Mouse (Mus musculus) mouse trophoblast stem cell (cell line): ENCODE measurements around the gene Kif21a.

Experiments used
- in situ Hi-C, 2 experiments: fragments of 300-500 bp; cut with MseI, MboI; formaldehyde crosslinking; loops; 2 replicates in 1 of 2; 3 replicates in 1 of 2; pipeline ENCODE4 v1.15.1; 2025

Kif21a gene

DNA sequence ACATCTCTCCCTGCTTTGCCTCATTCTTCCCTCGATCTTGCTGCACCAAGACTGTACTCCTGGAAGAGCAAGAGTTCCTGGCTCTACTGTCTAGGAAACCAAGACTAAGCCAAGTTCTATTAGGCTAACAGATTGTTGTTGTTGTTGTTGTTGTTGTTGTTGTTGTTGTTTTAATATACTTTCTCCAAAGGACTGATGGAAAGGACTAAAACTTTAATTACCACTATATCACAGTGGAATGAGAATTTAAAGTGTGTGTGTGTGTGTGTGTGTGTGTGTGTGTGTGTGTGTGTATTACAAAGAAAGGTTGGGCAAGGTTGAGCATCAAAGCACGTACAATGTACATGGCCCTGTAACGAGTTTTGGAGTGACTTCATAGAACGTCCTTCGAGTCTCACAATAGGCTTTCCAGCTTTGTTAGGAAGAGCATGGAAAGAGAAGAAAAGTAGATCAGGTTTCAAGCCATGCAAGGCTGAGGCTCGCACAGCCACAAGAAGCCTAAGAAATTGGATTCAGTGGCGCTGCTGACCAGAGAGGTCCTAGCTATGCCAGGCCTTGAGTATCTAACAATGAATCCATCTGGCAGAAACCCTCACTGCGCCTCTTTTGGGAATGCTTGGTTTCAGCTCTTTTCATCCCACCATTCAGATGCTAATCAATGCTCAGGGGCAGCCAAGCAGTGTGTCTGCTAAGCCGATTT is 31.4 kb downstream of the Kif21a start:
- in situ Hi-C loops: no loop called here

DNA sequence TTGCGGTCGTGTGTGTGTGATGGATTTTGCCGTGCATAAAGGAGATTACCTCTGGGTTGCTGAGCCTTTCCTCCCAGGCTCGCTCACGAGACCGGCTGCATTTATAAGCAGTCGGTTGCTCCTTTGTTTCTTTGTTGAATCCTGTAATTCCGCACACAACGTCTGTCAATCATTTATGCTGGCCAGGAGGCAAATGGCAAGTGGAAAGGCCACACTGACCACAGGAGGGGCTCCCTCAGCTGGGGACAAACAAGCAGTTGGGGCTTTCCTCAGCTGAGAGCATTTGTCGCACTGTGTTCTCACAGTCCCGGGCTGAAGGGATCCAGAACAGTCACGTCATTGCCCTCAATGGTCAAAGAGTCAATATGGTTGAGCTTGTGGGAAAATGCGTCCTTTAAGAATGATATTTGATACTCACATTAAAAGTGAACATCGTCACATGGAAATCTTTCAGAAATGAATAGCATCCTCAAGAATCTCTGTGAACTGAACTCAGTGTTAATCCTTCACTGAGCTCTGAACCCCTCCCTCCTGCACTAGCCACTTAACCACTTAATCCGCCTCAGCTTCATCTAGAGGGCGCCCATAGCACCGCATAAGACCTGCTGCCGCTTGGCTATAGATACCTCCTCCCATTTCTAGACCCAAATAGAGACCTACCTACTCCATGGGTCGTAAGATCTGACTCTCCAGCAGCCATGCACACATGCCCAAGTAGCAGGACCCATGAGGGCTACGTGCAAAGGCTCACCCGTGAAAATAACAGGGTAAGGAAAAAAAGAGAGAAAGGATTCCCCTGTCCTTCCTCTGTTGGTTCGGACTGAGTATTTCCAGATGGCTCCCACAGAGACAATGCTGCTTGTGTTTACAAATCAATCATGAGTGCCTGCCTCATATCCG is 32.2 kb downstream of the Kif21a start:
- in situ Hi-C loops: no loop called here

DNA sequence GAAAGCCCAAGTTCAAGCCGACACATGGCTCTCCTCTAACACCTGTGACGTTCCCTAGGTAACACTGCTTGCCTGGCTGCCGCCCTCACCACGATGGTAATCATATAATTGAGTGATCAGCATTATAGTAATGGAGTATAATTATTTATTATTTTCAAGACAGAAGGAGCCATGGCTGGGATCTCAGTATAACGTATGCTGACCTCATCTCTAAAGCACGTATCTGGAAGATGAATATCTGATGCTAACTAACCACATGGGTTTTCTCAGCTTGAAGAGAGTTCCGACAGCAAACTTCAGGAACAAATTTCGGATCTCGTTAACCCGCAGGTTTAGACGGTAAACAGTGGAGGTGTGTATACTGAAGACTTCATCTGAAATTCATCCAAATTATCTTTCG is 33.4 kb downstream of the Kif21a start:
- in situ Hi-C loops: no loop called here

DNA sequence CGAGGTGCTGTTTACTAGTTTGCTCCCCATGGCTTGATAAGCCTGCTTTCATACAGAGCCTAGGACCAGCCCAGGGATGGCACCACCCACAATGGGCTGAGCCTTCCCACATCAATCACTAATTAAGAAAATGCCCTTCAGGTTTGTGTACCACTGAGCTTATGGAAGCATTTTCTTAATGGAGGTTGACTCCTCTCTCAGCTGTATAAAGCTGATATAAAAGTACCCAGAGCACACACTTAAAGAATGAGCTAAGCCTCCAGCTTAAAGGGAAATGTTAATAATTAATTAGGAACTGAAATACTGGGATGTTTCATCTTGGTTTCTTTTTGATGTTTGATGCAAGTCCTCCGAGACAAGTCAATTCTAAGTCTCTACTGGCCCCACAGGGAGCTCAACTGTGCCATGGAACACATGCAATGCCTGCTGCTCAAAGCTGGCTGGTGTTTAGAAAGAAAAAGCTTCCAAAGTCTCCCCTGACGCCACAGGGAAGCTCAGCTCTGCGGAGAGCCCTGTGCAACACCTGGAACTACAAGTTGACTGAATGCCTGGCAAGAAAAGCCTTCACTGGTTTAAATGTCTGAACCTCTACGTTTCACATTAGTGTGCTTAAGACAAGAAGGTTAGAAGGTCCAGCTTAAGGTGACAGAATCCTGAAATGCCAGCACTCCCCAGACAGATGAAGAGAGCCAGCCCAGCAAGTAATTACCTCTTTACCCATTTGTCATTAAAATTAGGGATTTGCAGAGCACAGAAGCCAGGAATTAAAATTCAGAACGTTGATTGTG is 36.8 kb downstream of the Kif21a start:
- in situ Hi-C loops: no loop called here

DNA sequence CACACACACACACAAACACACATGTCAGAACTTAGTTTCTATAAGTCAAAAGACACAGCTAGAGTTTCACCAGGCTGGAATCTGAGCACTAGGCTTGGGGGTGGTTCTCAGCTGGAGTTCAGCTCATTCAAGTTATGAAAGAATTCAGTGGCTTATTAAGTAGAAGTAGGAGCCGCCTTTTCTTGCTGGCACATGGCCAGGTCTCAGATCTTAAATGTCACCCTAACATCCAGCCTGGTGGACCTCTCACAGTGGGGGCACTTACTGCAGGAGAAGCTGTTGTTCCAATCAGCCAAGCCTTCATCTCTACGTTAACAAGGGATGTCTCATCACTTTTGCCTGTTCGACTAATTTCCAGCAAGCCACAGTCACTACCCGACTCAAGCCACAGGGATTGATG is 39.5 kb downstream of the Kif21a start:
- in situ Hi-C loops: no loop called here

DNA sequence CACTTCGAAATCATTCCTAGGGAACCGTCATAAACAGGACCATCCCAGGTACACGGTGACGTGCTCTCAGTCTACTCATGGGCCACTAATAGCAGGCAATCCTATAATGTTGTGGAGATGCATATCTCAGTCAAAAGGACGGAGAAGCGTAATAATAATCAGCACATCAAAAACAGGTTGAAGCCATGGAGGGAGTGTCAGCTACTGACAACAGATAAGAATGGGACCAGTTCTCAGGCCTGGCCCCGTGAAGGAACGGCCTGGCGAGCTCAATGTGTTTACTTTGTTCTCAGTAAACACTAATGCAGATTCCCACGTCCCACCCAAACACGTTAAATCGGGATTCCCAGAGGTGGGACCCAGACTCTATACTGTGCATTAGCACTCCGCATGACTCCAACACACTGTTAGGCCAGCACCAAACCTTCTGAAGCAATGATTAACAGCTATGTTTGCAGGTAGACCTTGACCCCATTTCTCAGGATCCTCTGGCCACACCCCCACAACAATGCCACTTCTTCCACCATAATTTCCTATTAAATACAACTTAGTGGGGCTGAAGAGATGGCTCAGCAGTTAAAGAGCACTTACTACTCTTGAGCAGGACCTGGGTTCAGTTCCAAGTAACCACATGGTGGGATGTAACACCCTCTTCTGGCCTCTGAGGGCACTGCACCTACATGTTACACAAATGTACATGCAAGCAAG is 42.5 kb downstream of the Kif21a start:
- in situ Hi-C loops: no loop called here

DNA sequence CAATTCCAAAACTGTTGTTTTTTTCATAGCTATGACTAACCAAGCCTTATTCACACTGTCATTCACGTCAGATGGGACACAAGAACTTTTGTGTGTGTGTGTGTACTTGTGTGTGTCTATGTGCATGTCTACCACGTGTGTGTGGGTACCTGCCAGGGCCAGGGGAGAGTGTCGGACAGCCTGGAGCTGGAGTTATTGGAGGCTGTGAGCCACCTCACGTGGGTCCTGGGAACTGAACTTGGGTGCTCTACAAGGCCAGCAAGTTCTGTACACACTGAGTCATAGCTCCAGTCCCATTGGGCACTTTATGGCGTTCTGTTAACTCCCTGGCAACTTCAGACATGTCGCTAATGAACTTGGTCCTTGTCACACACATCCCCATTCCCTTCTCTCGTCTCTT is 45.0 kb downstream of the Kif21a start:
- in situ Hi-C loops: no loop called here

DNA sequence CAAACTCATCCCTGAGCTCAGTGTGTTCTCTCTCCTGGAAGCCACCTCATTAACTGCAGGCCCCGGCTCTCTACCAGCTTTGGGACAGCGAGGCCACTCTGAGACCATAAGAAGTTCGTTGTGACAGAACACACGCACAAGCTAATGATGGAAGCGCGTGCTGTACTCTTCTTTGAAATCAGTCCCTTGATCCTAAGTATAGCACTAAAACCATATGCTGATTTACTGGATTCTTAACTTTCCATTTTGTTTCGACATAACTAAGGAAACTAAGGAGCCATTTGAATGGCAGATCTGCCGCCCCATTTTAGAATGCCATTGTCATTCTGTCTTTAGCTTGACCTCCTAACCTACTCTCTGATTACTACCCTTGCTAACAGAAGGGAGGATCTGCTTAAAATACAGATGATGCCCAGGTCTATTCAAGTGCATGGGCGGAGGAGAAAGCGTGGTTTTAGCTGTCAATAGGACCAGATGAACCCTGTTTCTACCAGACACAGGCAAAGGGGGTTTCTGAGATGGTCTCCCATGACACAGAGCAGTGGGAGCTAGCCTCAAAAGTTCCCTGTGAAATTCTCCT is 48.6 kb downstream of the Kif21a start:
- in situ Hi-C loops: no loop called here

DNA sequence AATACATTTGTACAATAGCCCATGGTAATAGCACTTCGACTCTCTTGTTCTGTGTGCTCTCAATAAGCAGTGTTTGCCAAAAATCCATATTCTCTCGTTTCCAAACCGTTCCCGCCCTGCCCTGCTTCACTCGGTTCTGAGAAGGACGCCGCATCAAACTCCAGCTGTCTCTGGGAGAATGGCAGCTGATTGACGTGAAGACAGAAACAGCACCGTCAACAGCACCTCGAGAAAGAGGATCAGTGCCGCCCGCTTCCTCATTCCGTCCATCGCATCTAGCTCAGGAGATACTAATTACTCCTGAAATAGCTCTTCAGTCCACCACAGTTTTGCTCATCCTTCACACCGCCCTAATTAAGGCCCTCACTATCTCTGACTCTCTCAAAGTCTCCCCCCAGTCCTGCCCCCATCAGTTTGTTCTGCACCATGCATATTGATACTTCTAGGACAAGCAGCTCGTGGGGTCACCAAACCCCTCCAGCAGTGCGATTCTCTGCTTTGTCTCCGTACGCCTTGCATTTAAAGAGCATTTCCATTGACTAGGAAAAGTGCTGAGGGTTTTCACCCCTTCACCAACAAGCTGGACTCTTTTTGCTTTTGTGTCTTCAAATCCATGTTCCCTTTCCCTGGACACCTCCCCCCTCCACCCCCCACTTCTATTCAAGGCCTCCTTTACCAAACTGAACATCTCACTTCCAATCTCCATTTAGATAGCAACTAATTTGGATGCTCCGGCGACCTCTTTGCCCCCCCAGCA is 49.3 kb downstream of the Kif21a start:
- in situ Hi-C loops: no loop called here

DNA sequence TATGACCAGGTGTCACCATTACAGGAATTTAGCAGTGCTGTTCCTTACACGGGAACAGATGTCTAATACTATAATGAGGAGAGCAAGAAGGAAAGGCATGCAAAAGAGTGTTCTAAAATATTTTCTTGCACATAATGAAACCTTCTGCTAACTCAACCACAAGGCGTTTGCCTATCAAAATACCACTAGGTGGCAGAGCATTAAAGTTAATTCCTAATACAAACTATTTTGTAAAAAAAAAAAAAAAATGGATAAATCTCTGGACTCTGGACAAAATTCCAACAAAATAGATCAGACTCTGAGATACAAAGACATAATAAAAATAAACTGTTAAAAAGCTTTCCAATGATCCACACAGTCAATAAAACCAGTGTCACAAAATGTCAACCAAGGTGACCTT is 56.9 kb downstream of the Kif21a start:
- in situ Hi-C loops: no loop called here

DNA sequence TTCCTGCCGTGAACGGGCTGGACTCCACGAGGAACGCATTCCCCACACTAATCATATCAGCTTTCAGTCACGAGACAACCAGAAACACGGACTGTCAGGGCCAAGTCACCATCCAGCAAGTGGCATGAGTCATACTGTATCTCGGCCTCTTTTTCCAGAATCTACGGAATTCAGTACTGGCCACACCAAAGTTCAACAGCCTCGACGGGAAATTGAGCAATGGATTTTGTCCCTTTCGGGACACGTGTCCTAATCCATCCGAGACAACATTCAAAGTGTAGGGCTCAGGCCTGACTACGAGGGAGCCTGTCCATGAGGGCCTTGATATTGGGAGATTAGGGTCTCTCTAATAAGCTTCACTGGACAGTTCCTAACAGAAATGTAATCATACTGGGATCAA is 57.4 kb downstream of the Kif21a start:
- in situ Hi-C loops: no loop called here

DNA sequence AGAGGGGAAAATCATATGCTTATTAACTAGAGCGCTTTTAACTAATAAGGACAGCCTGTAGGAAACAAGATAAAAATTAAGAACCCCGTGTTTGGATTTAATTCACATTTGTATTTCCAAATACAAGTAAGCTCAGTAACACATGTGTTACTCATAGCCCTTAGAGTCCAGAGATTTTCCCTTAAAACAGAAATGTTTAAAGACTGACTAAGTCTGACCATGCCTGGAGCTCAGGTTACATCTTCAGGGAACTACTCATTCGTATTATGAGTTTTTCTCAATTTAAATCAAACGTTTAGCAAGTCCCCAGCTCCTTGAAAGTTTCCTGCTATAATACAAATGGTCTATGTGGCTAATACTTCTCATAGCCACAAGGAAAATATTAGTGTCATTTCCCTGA is 57.9 kb downstream of the Kif21a start:
- in situ Hi-C loops: no loop called here

DNA sequence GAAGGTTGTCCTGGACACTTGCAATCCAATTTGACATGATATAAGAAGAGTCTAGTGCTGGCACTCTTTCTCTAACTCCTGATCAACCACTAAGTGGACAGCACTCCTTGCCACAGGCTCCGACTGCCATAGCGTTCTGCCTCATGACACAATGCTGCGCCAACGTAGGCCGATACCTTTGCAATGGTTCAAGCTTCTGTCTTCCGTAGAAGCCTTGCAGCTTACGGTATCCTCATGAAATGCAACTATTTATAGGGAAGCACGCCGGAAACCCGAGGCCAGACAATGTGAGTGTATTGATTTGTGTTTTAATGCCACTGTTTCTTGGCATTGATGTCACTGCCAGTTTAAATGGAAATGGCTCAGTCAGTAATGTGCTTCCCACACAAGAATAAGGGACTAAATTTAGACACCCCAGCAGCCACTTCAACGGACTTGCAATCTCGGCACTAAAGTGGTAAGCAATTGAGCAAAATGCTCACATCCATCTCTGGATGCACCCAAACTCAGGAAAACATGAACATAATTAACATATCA is 62.0 kb downstream of the Kif21a start:
- in situ Hi-C loops: no loop called here

DNA sequence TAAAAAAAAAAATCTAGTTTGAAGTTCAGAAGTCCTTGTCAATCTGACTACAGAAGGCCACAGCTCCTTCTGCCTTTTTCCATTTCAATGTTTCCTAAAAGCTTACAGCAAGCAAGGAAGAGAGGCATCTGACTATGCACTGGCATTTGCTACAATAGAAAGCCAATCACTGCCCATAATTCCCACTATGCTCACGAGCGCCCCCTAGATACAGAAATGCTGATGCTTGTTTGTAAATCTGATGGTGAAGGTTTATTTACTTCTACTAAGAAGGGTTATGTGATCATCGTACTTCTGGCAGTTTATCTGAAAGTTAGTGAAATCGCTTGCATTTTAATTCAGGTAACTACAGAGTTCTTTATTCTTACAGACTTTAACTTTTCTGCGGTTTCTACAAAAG is 73.8 kb downstream of the Kif21a start:
- in situ Hi-C loops: no loop called here

DNA sequence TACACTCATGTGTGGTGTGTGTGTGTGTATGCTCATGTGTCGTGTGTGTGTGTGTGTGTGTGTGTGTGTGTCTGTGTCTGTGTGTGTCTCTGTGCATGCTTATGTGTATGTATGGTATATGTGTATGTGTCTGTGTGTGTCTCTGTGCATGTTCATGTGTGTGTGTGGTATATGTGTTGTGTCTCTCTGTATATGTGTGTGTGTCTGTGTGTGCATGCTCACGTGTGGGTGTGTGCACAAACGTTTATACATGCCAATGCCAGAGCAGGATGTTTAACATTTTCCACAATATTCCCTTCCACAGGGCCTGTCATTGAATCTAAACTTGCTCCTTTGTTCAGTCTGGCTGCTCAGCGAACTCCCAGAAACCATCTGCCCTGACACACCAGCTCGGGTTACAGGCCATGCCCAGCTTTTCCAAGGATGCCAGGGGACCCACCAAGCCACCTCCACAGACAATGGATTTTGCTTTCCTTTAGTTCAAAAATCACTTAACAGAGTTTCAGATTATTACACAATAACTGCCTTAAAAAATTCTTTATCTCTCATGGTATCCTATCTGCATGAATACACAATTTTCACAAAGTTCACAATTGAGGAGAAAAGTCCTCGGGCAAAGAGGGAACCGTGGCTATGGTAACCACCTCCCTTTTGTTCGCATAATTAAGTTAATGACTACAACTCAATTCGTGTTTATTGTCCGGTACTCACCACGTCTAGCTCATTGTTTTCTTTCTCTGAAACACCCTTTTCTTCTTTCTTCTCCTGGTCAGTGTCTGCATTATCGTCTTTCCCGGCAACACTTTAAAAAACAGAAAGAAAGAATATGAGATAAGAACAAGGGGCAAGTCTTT is 77.6 kb downstream of the Kif21a start:
- in situ Hi-C loops: no loop called here

DNA sequence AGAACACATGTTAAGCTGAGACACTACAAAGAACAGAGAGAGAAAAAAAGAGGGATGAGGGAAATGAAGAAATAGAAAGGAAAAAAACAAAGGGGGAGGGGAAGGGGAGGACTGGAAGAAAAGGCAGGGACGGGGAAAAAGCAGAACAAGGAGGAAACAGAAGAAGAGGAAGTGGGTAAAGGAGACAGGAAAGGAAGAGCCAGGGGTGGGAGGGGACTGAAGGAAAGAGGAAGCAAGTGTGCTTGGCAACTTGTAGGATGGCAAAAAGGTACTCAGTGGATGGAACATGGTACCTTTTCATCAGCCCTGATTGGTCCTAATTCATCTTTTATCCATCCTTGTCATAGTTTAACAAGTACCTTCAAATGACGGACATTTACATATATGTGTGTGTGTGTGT is 86.4 kb downstream of the Kif21a start:
- in situ Hi-C loops: no loop called here

DNA sequence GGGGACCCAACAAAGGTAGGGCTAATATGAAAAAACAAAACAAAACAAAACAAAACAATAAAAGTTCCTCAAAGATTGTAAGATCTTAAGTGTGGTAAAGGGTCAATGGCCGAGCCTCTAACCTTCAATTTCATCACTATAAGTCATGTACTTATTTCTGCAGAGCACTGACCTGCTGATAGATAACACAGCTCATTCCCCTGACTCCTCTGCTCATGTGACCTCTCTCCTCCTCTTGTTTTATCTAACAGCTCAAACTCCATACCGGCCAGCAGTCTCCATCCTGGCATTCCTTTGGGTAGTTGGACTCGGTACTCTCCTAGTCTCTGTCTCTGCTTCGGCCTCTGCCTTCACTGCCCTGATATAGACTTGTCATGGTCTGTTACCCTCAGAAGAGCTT is 87.2 kb downstream of the Kif21a start:
- in situ Hi-C loops: no loop called here

DNA sequence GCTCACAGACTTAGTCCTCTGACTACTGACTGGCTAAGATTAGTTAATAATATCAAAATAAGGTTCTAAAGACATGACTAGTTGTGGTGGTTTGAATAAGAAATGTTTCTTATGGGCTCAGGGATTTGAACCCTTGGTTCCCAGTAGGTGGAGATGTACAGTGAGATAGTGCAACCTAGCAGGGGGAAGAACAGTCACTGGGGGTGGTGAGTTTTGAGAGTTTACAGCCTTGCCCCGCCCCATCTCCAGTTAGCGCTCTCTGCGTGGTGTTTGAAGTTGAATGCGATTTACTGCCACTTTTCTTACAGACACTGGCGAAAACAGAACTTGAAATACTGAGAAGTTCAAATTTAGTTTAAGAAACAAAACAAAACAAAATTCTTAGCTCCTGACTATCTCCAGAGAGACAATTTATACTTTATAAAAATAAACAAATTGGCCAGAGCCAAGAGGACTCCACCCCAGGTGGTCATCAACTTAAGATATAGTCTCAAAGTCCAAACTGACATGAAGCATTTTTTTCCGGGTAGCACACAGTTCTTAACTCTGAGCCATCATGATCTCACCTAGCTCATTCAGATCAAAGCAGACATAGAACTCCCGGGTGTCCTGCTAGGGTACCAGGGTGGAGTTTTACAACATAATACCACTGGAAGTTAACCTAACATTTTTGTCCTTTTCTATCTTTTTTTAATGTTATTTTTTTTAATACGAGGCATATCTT is 88.8 kb downstream of the Kif21a start:
- in situ Hi-C loops: no loop called here

DNA sequence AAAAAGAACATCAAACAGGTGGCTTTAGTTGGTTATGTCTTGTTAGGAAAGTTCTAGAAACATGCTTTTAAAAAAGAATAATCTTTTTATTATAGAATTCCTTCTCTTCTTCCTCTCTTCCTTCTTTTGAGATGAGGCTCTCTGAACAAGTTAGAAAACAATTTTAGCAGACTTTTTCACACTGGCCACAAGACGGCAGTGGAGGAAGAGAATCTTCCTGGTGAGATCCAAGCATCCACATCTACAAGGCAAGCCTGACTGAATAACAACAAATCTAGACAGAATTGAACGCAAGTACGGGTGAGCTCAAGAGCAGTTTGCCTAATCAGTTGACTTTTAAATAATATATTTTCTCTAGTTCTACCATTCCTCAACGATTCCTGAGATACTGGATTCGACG is 98.4 kb downstream of the Kif21a start:
- in situ Hi-C loops: no loop called here
